Mouse (Mus musculus) brain, embryonic 14.5 days (tissue): ENCODE measurements around the gene Parp3.

Experiments used
- CTCF ChIP-seq: fragments of 200-500 bp; IDR thresholded peaks from 2 replicates; pipeline ENCODE4 v1.5.1; 2012; ENCODE audit warnings: inconsistent platforms, mild to moderate bottlenecking, moderate library complexity, borderline replicate concordance; ENCODE audit not compliant: insufficient read depth, insufficient read length; ENCODE audit errors: extremely low read depth
- POLR2A ChIP-seq: fragments of 200-500 bp; IDR thresholded peaks from 2 replicates; pipeline ENCODE4 v1.6.1; 2012; ENCODE audit warnings: mild to moderate bottlenecking, inconsistent platforms, borderline replicate concordance; ENCODE audit not compliant: poor library complexity, insufficient read depth, insufficient read length, severe bottlenecking; ENCODE audit errors: extremely low read depth

- TF ChIP-seq CTCF (peak; percentile 98), POLR2A (peak; percentile 17; the same call in 1 of the 2 replicates)
Measured at GRCm38 (mm10) chr9:106476924-106477484, at the start of gene Parp3.
